Mouse (Mus musculus) bone marrow, adult 2 months (tissue): ENCODE measurements around the gene Nprl2. TPM values are rescaled to one million over a fixed set of nuclear protein-coding genes. Genes with fewer than 3 reads are reported as not detected.
A peak's percentile ranks its signal among the peaks of the same experiment; 100 is the strongest.

ENCODE experiments used
- H3K27ac ChIP-seq: fragments of 200-500 bp; 2 replicates; pipeline ENCODE4 v1.5.1; 2012; ENCODE audit warnings: low read depth, mild to moderate bottlenecking, control low read depth, inconsistent platforms, low read length; ENCODE audit not compliant: control insufficient read depth, poor library complexity, insufficient read depth
- H3K4me1 ChIP-seq: fragments of 200-500 bp; 2 replicates; pipeline ENCODE4 v1.6.1; 2011; ENCODE audit warnings: low read length; ENCODE audit not compliant: control insufficient read depth, insufficient read depth
- H3K4me3 ChIP-seq: fragments of 200-500 bp; replicated peaks from 2 replicates; pipeline ENCODE3; 2011; ENCODE audit warnings: mild to moderate bottlenecking, low read depth, low read length, control low read depth; ENCODE audit not compliant: control insufficient read depth
- CTCF ChIP-seq: fragments of 200-500 bp; IDR thresholded peaks from 2 replicates; pipeline ENCODE4 v1.5.1; 2011; ENCODE audit warnings: low read length, control low read depth; ENCODE audit not compliant: control insufficient read depth, insufficient read depth
- POLR2A ChIP-seq: fragments of 200-500 bp; IDR thresholded peaks from 2 replicates; pipeline ENCODE4 v1.6.1; 2011; ENCODE audit warnings: low read depth, mild to moderate bottlenecking, control low read depth, low read length, borderline replicate concordance; ENCODE audit not compliant: control insufficient read depth
- WGBS: fragments of 180-500 bp; shearing (Covaris S2); methylation state at CpG from one replicate; pipeline ENCODE4 v1.1.7; 2018; 5-methylcytosine and 5-hydroxymethylcytosine counted together
- polyA plus RNA-seq: library from polyadenylated mRNA; stranded (reverse); fragments of >200 nt; gene quantifications from 2 replicates; pipeline ENCODE4 v1.2.4, GENCODE M21; 2011; ENCODE audit warnings: low replicate concordance; ENCODE audit not compliant: missing spikeins, insufficient read depth, insufficient read length

Gene Nprl2
- polyA plus RNA-seq, 1 experiment: 24.6 TPM

DNA sequence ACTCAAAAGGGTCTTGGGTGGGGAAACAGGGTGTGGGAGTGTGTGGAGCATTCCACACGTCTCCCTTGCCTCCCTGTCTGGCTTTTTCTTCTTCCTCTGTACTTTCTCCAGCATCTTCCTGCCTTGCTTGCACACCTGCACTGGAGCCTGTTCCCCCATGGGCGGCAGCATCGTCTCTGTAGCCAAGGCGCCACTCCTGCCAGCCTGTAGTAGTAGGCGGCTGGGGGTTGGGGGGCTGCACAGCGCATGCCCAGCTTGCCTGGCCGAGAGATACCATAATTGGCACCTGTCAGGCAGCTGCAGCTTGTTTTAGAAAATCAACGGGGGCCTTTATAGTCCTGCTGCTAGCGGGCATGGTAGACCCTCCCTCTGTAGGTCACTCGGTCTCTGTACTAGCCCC lies 33.8 kb upstream of the Nprl2 start:
- 52% methylated on average over 10 of the region's 10 CpGs for WGBS
- Histone ChIP-seq H3K4me1 (no peaks in the 10 kb centered on the region), H3K27ac (no peak overlapping the region), H3K4me3 (no peak overlapping the region)
- TF ChIP-seq POLR2A (no peak), CTCF (no peak)

DNA sequence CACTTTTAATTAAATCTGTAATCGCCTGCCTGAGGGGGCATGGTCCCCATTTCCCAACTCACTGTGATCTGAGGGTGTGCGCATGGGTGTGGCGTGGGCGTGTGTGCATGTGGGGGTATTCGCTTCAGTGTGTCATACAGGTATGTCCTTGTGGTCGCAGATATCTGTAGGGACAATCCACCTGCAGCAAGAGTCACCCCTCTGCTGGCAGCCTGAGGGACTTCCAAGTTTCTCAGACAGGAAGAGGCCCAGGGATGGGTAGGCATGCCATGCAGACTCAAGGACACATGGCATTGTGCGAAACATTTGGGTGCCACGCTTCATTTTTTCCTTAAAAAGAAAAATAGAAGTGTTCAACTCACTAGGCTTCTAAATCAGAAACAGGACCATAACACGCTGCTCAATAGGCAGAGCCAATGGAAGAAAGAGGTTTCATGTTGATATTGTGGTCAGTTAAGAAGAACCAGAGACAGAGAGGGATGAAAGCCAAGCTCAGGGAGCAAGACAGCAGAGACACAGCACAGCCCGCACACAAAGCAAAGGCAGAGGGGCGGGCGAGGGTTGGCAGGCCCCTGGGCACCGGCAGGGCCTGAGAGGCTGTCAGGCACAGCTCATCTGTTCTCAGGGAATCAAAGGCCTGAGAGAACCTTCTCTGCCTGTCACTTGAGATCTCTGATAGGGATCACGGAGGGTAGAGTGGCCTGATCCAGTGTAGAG lies 31.5 kb upstream of the Nprl2 start:
- Histone ChIP-seq H3K27ac (no peak overlapping the region), H3K4me1 (no peaks in the 10 kb centered on the region), H3K4me3 (no peak overlapping the region)
- TF ChIP-seq CTCF: no peak
- no peak for TF ChIP-seq POLR2A
- 76% methylated on average over 14 of the region's 14 CpGs for WGBS

DNA sequence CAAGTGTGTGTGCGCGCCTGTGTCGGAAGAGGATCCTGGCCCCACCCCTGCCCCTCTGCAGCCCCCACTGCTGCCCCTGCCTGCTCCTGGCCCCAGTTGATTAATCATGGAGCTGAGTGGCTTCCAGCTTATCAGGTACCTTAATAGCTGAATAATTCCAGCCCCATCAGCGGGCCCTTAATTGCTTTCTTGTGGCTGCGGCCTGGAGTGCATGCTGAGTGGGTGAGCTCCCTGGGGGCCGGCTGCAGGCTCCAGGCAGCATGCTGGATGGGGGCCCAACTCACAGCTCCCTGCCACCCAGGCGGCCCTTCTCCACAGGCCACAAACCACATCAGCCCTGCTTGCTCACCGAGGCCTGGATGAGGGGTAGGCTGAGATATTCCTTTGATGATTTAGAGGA lies 30.6 kb upstream of the Nprl2 start:
- no peak for TF ChIP-seq CTCF
- no peak for TF ChIP-seq POLR2A
- no peaks in the 10 kb centered on the region for H3K4me1 ChIP-seq
- 79% methylated on average over 8 of the region's 8 CpGs for WGBS
- no peak overlapping the region for H3K4me3 ChIP-seq
- no peak overlapping the region for H3K27ac ChIP-seq

DNA sequence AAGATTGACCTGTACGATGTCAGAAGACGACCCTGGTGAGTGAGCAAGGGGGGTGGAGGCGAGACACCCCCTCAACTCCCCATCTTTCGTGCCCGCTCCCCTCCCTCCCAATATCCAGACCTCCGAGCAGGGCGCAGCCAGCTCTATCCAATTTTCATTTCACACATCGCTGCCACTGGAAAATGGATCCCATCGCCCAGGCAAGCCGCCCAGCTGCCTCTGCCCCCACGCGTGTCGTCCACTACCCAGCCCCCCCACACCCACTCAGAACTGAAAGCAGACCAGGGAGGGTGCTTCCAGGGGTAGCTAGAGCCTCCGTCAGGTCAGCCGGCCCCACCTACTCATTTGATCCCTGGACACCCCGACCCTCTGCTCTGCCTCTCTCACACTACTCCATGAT lies 29.7 kb upstream of the Nprl2 start:
- no peak for TF ChIP-seq POLR2A
- no peak for TF ChIP-seq CTCF
- Histone ChIP-seq H3K4me3 (no peak overlapping the region), H3K27ac (no peak overlapping the region), H3K4me1 (no peaks in the 10 kb centered on the region)
- WGBS: 78% methylated on average over 16 of the region's 16 CpGs

DNA sequence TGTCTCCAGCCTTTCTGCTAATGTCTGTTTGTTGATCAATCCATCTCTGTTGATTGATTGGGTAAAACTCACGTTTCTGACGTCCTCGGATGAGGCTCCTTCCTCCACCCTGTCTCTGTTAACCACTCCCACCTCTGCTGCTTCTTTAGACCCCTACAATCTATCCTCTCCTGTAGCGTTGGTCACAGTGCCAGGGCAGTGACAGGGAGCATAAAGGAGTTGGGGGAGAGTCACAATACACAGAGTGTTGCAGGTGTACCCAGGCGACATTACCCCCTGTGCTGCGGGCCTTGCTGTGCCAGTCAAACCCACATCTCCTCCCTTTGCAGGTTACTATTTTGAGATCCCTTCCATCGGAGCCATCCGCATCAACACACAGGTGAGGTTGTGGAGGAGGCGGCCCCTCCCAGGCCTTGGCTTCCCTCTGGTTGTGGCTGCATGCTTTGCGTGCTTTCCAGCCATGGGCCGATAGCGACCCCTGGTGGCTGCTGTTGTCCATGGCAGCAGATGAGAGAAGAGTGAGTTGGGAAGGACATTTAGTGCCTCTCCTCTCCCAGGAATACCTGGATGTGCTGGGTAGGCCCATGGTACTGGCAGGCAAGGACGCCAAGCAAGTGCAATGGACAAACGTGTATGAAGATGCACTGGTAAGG lies 27.6 kb upstream of the Nprl2 start:
- H3K27ac ChIP-seq: no peak overlapping the region
- H3K4me1 ChIP-seq: no peaks in the 10 kb centered on the region
- 29% methylated on average over 14 of the region's 14 CpGs for WGBS
- peak; percentile 97 for TF ChIP-seq CTCF
- no peak for TF ChIP-seq POLR2A
- no peak overlapping the region for H3K4me3 ChIP-seq

DNA sequence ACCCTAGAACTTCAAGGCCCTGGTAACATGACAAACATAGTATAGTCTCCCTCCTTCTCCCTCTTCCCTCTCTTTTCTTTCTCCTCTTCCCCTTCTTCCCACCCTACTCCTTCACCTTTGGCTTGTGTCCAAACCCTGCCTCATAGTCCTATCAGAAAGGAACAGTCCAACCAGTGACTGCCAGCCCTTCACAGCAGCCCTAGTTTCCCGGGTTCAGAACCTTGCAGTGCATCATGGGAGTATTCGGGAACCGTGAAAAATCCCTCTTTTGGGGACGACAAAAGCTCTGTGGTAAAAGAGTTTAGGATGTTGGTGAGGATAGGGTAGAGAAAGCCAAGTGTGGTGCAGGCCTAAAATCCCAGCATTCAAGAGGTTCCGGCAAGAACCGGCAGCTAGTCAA lies 21.7 kb upstream of the Nprl2 start:
- Histone ChIP-seq H3K4me3 (no peak overlapping the region), H3K27ac (no peak overlapping the region), H3K4me1 (peaks cover 2% of the 10 kb centered on the region; the same call in 1 of the 2 replicates)
- WGBS: 78% methylated on average over 6 of the region's 6 CpGs
- no peak for TF ChIP-seq POLR2A

DNA sequence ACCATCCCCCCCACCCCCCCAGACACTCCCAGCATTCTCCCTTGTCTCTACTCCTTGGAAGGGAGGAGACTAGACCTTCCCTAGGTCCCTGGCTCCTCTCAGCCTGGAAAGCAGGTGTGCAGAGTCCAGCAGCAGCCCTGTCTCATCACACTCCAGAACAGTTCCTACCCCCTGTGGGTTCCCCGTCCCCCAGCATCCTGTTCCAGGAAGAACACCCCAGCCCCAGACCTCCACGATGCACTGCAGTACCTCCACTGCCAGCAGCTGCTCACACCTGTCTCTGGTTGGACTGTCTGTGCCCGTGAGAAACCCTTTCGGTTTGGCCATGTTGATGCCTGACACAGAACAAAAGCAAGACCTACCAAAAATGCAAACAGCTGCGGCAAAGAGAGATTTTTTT lies 20.8 kb upstream of the Nprl2 start:
- no peak overlapping the region for H3K4me3 ChIP-seq
- TF ChIP-seq POLR2A: no peak
- no peak for TF ChIP-seq CTCF
- H3K27ac ChIP-seq: no peak overlapping the region
- WGBS: 16% methylated on average over 5 of the region's 5 CpGs
- H3K4me1 ChIP-seq: peaks cover 2% of the 10 kb centered on the region; the same call in 1 of the 2 replicates

DNA sequence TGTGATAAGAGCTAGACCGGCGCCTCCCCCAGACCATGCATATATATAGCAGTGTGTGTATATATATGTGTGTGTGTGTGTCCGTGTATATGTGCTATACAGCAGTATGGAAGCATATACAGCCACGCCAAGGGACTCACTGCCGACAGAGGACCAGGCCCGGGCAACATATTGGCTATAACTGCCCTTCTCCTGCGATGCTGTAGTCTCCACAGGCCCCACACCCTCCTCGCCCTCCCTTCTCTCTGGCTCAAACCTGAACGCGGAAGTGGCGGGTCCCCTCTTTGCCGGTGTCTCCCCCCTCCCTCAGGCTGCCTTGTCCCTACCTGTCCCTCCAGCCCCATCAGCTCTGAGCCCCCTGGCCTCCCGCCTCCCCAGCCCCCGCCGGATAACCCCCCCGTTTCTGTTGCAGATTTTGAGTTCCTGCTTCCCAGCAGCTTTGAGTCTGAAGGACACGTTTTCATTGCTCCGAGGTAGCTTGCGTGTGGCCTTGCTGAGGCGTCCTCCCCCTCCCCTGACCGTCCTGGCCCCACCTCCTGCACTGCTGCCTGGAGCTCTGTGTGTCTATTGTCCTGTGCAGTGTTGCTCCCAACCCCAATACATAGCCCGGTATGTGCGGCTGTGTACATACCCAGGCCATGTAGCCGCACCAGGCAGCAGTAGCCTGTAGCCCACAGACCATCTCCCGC lies 20.2 kb upstream of the Nprl2 start:
- peak overlapping the region; percentile 36 for H3K4me3 ChIP-seq
- 8% methylated on average over 25 of the region's 25 CpGs for WGBS
- no peak overlapping the region for H3K27ac ChIP-seq
- H3K4me1 ChIP-seq: peaks cover 2% of the 10 kb centered on the region; the same call in 1 of the 2 replicates
- TF ChIP-seq CTCF: no peak
- no peak for TF ChIP-seq POLR2A

DNA sequence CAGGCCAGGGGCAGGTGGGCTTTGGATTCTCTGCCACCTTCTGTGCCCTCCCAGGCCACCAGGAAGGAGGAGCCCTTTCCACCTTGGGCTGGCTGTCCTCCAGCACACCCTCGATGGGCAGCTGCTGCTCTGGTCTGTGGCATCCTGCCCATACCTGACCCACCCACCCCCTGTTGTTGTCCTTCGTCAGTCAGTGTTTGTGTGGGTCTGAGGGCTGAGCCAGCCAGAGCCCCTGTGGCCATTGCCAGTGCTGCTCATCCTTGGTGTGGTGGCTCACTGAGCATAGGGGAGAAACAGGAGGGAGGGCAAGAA lies 19.7 kb upstream of the Nprl2 start:
- Histone ChIP-seq H3K27ac (no peak overlapping the region), H3K4me3 (no peak overlapping the region), H3K4me1 (peaks cover 2% of the 10 kb centered on the region; the same call in 1 of the 2 replicates)
- 21% methylated on average over 2 of the region's 2 CpGs for WGBS
- TF ChIP-seq CTCF: no peak
- no peak for TF ChIP-seq POLR2A
